Mouse (Mus musculus): ENCODE measurements at regions not wholly inside any gene's neighbourhood (a gene's known extent, or its start where the extent isn't known, plus 50 kb on each side); places are given as distances from the start of the nearest gene placed in this dataset.

GRCm38 (mm10) chr9:61279044-61279543, 93.1 kb upstream of the Tle3 start:
- ATAC-seq: no peak
- no peak overlapping the region for H3K4me3 ChIP-seq (ENCODE audit: low read depth, low read length)
- no peak overlapping the region for H3K9ac ChIP-seq (ENCODE audit: low read depth, low read length)
- H3K27me3 ChIP-seq (replicated peaks; ENCODE audit: control insufficient read depth, insufficient read depth, low read length): no peaks in the 10 kb centered on the region
- H3K27ac ChIP-seq (ENCODE audit: low read depth, low read length): no peak overlapping the region
- H3K4me1 ChIP-seq (replicated peaks; ENCODE audit: control insufficient read depth, insufficient read depth, low read length): no peaks in the 10 kb centered on the region
- H3K36me3 ChIP-seq (ENCODE audit: control insufficient read depth, insufficient read depth): no peaks in the 10 kb centered on the region
- no peak for TF ChIP-seq CTCF (IDR thresholded peaks at IDR 0.05; ENCODE audit: low read depth)
- no peak overlapping the region for H3K4me2 ChIP-seq (replicated peaks; ENCODE audit: low read depth)
- 67% methylated on average over 9 of the region's 9 CpGs for WGBS
- H3K9me3 ChIP-seq (ENCODE audit: control insufficient read depth): no peaks in the 10 kb centered on the region

GRCm38 (mm10) chr9:61280856-61281582, 91.1 kb upstream of the Tle3 start:
- Histone ChIP-seq H3K27ac (ENCODE audit: low read depth, low read length) (no peak overlapping the region), H3K9me3 (ENCODE audit: control insufficient read depth) (no peaks in the 10 kb centered on the region), H3K27me3 (replicated peaks; ENCODE audit: control insufficient read depth, insufficient read depth, low read length) (no peaks in the 10 kb centered on the region), H3K36me3 (ENCODE audit: control insufficient read depth, insufficient read depth) (no peaks in the 10 kb centered on the region), H3K4me1 (replicated peaks; ENCODE audit: control insufficient read depth, insufficient read depth, low read length) (no peaks in the 10 kb centered on the region), H3K4me3 (ENCODE audit: low read depth, low read length) (no peak overlapping the region), H3K4me2 (replicated peaks; ENCODE audit: low read depth) (no peak overlapping the region), H3K9ac (ENCODE audit: low read depth, low read length) (no peak overlapping the region)
- ATAC-seq: no peak
- WGBS: 80% methylated on average over 12 of the region's 12 CpGs
- TF ChIP-seq CTCF (IDR thresholded peaks at IDR 0.05; ENCODE audit: low read depth): no peak

- no peak for TF ChIP-seq CTCF (IDR thresholded peaks at IDR 0.05; ENCODE audit: low read depth)
- no peaks in the 10 kb centered on the region for H3K36me3 ChIP-seq (ENCODE audit: control insufficient read depth, insufficient read depth)
- H3K27ac ChIP-seq (ENCODE audit: low read depth, low read length): no peak overlapping the region
- no peak for ATAC-seq
- no peaks in the 10 kb centered on the region for H3K4me1 ChIP-seq (replicated peaks; ENCODE audit: control insufficient read depth, insufficient read depth, low read length)
- no peaks in the 10 kb centered on the region for H3K27me3 ChIP-seq (replicated peaks; ENCODE audit: control insufficient read depth, insufficient read depth, low read length)
- no peak overlapping the region for H3K9ac ChIP-seq (ENCODE audit: low read depth, low read length)
- no peak overlapping the region for H3K4me2 ChIP-seq (replicated peaks; ENCODE audit: low read depth)
- no peak overlapping the region for H3K4me3 ChIP-seq (ENCODE audit: low read depth, low read length)
- 78% methylated on average over 5 of the region's 5 CpGs for WGBS
- no peaks in the 10 kb centered on the region for H3K9me3 ChIP-seq (ENCODE audit: control insufficient read depth)
Observed at GRCm38 (mm10) chr9:61283311-61283710, 88.9 kb upstream of the Tle3 start.

GRCm38 (mm10) chr9:61284201-61285021, 87.8 kb upstream of the Tle3 start:
- ATAC-seq: no peak
- H3K4me3 ChIP-seq (ENCODE audit: low read depth, low read length): no peak overlapping the region
- no peaks in the 10 kb centered on the region for H3K4me1 ChIP-seq (replicated peaks; ENCODE audit: control insufficient read depth, insufficient read depth, low read length)
- no peak overlapping the region for H3K27ac ChIP-seq (ENCODE audit: low read depth, low read length)
- H3K9ac ChIP-seq (ENCODE audit: low read depth, low read length): no peak overlapping the region
- no peak for TF ChIP-seq CTCF (IDR thresholded peaks at IDR 0.05; ENCODE audit: low read depth)
- H3K36me3 ChIP-seq (ENCODE audit: control insufficient read depth, insufficient read depth): no peaks in the 10 kb centered on the region
- H3K27me3 ChIP-seq (replicated peaks; ENCODE audit: control insufficient read depth, insufficient read depth, low read length): no peaks in the 10 kb centered on the region
- H3K9me3 ChIP-seq (ENCODE audit: control insufficient read depth): no peaks in the 10 kb centered on the region
- H3K4me2 ChIP-seq (replicated peaks; ENCODE audit: low read depth): no peak overlapping the region
- 86% methylated on average over 8 of the region's 8 CpGs for WGBS

GRCm38 (mm10) chr9:61286561-61286960, 85.6 kb upstream of the Tle3 start:
- TF ChIP-seq CTCF (IDR thresholded peaks at IDR 0.05; ENCODE audit: low read depth): no peak
- Histone ChIP-seq H3K4me1 (replicated peaks; ENCODE audit: control insufficient read depth, insufficient read depth, low read length) (no peaks in the 10 kb centered on the region), H3K9me3 (ENCODE audit: control insufficient read depth) (no peaks in the 10 kb centered on the region), H3K4me2 (replicated peaks; ENCODE audit: low read depth) (no peak overlapping the region), H3K36me3 (ENCODE audit: control insufficient read depth, insufficient read depth) (no peaks in the 10 kb centered on the region), H3K9ac (ENCODE audit: low read depth, low read length) (no peak overlapping the region), H3K27me3 (replicated peaks; ENCODE audit: control insufficient read depth, insufficient read depth, low read length) (no peaks in the 10 kb centered on the region), H3K27ac (ENCODE audit: low read depth, low read length) (no peak overlapping the region), H3K4me3 (ENCODE audit: low read depth, low read length) (no peak overlapping the region)
- WGBS: 82% methylated on average over 4 of the region's 4 CpGs
- ATAC-seq: no peak

GRCm38 (mm10) chr9:61289117-61289516, 83.0 kb upstream of the Tle3 start:
- Histone ChIP-seq H3K27ac (ENCODE audit: low read depth, low read length) (no peak overlapping the region), H3K27me3 (replicated peaks; ENCODE audit: control insufficient read depth, insufficient read depth, low read length) (no peaks in the 10 kb centered on the region), H3K4me3 (ENCODE audit: low read depth, low read length) (no peak overlapping the region), H3K36me3 (ENCODE audit: control insufficient read depth, insufficient read depth) (no peaks in the 10 kb centered on the region), H3K4me2 (replicated peaks; ENCODE audit: low read depth) (no peak overlapping the region), H3K4me1 (replicated peaks; ENCODE audit: control insufficient read depth, insufficient read depth, low read length) (no peaks in the 10 kb centered on the region), H3K9me3 (ENCODE audit: control insufficient read depth) (no peaks in the 10 kb centered on the region), H3K9ac (ENCODE audit: low read depth, low read length) (no peak overlapping the region)
- ATAC-seq: no peak
- no peak for TF ChIP-seq CTCF (IDR thresholded peaks at IDR 0.05; ENCODE audit: low read depth)
- WGBS: 49% methylated on average over 12 of the region's 12 CpGs
